Mouse (Mus musculus): ENCODE results near the gene Rpl28. TPM values are rescaled to one million over a fixed set of nuclear protein-coding genes. Genes with fewer than 3 reads are reported as not detected.
A peak's percentile ranks its signal among the peaks of the same experiment; 100 is the strongest.

Rpl28 gene
- polyA plus RNA-seq, 1 experiment = 3,556 TPM

DNA sequence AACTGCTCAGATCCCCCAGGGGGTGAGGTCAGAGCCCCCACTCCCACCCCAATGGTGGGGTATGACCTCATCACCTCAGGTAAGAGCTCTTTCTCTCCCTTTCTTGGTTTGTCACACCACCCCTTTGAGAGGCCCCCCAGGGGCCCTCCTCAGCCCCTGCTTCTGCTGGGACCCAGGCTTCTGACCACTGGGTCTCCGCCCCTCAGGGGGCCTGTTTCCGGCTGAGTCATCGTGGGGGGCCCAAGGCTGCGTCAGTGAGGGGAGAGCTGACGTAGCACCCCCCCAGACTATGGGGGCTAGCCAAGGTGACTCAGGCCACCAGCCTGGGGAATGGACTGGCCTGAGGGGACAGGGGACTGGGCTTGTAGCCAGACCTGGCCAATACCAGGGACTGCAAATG is 12.8 kb upstream of the Rpl28 start:
- Histone ChIP-seq H3K79me3 (ENCODE audit: low read depth) (no peaks in the 10 kb centered on the region), H3K36me3 (ENCODE audit: control insufficient read depth, insufficient read depth) (peaks cover 1% of the 10 kb centered on the region), H3K27me3 (ENCODE audit: control insufficient read depth, insufficient read depth, insufficient read length) (peaks cover 5% of the 10 kb centered on the region), H3ac (ENCODE audit: control insufficient read depth, insufficient read length, low read depth) (no peak overlapping the region), H3K79me2 (ENCODE audit: control insufficient read depth, insufficient read depth) (no peaks in the 10 kb centered on the region), H3K4me3 (ENCODE audit: insufficient read depth, poor library complexity, severe bottlenecking) (no peak overlapping the region)
- TF ChIP-seq MYOG (IDR thresholded peaks at IDR 0.05; ENCODE audit: control insufficient read depth, extremely low read depth, insufficient read length) (no peak), MAX (IDR thresholded peaks at IDR 0.05) (no peak), USF1 (IDR thresholded peaks at IDR 0.05; ENCODE audit: low read depth) (no peak), CTCF (IDR thresholded peaks at IDR 0.05; ENCODE audit: control insufficient read depth, insufficient read depth, insufficient read length) (no peak), MYOD1 (IDR thresholded peaks at IDR 0.05; ENCODE audit: control insufficient read depth, insufficient read length, low read depth) (no peak), FOSL1 (IDR thresholded peaks at IDR 0.05; ENCODE audit: insufficient read depth, low read length, poor library complexity, severe bottlenecking) (no peak), CEBPB (IDR thresholded peaks at IDR 0.05; ENCODE audit: low read depth) (no peak)

DNA sequence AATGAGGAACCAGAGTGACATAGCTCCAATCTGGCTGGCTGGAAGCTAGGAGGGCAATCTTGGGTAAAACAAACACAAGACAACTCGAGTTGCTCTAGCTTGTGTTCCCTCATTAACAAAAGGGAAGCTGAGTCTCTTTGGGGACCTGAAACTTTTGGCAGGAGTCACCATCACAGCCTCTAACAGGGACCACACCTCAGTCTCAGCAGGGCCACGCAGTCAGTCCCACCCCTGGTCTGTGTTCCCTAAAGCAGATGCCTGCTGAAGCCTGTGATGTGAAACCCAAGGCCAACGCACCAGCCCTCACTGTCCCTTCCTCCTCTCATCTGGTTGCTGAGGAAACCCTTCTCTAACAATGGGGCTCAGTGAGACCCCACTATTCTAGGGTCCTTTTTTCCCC is 10.5 kb upstream of the Rpl28 start:
- H3K27me3 ChIP-seq (ENCODE audit: control insufficient read depth, insufficient read depth, insufficient read length) = no peaks in the 10 kb centered on the region
- peaks cover 2% of the 10 kb centered on the region for H3K79me3 ChIP-seq (ENCODE audit: low read depth)
- TF ChIP-seq FOSL1 (IDR thresholded peaks at IDR 0.05; ENCODE audit: insufficient read depth, low read length, poor library complexity, severe bottlenecking) = no peak
- TF ChIP-seq CTCF (IDR thresholded peaks at IDR 0.05; ENCODE audit: control insufficient read depth, insufficient read depth, insufficient read length) = no peak
- TF ChIP-seq USF1 (IDR thresholded peaks at IDR 0.05; ENCODE audit: low read depth) = no peak
- no peak for TF ChIP-seq MAX (IDR thresholded peaks at IDR 0.05)
- no peak for TF ChIP-seq MYOG (IDR thresholded peaks at IDR 0.05; ENCODE audit: control insufficient read depth, extremely low read depth, insufficient read length)
- H3K4me3 ChIP-seq (ENCODE audit: insufficient read depth, poor library complexity, severe bottlenecking) = no peak overlapping the region
- H3ac ChIP-seq (ENCODE audit: control insufficient read depth, insufficient read length, low read depth) = no peak overlapping the region
- peaks cover 9% of the 10 kb centered on the region for H3K36me3 ChIP-seq (ENCODE audit: control insufficient read depth, insufficient read depth)
- peaks cover 10% of the 10 kb centered on the region for H3K79me2 ChIP-seq (ENCODE audit: control insufficient read depth, insufficient read depth)

DNA sequence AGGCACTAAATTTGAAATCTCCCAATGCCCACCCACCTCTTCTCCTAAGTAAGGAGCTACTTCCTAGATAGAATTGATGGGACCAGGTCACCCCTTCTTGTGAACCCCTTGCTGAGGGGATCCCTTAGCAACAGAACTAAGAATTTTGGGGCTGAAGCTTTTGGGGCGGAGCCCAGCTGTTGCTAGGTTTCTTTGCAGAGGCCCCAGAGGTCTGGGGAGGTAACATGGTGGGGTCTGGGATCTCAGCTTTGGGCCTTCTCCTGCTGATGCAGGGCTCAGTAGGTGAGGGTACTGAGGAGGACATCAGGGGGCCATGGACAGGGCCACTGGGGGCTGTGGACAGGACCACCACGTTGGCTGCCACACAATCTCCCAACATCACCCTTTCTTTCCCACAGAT is 9.9 kb upstream of the Rpl28 start, which contains the start of the genes Il11 and Tmem190:
Gene Il11, minus strand, starts transcription at position 101 of the 400 bp plus-strand sequence.
Gene Tmem190, plus strand, starts transcription at position 179 of the 400 bp plus-strand sequence.
- Histone ChIP-seq H3K4me3 (ENCODE audit: insufficient read depth, poor library complexity, severe bottlenecking) (no peak within 1 kb of the TSS), H3K36me3 (ENCODE audit: control insufficient read depth, insufficient read depth) (peaks cover 9% of the 10 kb centered on the region), H3ac (ENCODE audit: control insufficient read depth, insufficient read length, low read depth) (no peak within 1 kb of the TSS), H3K79me2 (ENCODE audit: control insufficient read depth, insufficient read depth) (peaks cover 16% of the 10 kb centered on the region), H3K79me3 (ENCODE audit: low read depth) (peaks cover 8% of the 10 kb centered on the region), H3K27me3 (ENCODE audit: control insufficient read depth, insufficient read depth, insufficient read length) (no peaks in the 10 kb centered on the region)
- TF ChIP-seq USF1 (IDR thresholded peaks at IDR 0.05; ENCODE audit: low read depth) = no peak
- TF ChIP-seq MYOD1 (IDR thresholded peaks at IDR 0.05; ENCODE audit: control insufficient read depth, insufficient read length, low read depth) = no peak
- no peak for TF ChIP-seq CEBPB (IDR thresholded peaks at IDR 0.05; ENCODE audit: low read depth)
- no peak for TF ChIP-seq CTCF (IDR thresholded peaks at IDR 0.05; ENCODE audit: control insufficient read depth, insufficient read depth, insufficient read length)
- TF ChIP-seq MAX (IDR thresholded peaks at IDR 0.05) = no peak
- TF ChIP-seq FOSL1 (IDR thresholded peaks at IDR 0.05; ENCODE audit: insufficient read depth, low read length, poor library complexity, severe bottlenecking) = no peak
- TF ChIP-seq MYOG (IDR thresholded peaks at IDR 0.05; ENCODE audit: control insufficient read depth, extremely low read depth, insufficient read length) = no peak

DNA sequence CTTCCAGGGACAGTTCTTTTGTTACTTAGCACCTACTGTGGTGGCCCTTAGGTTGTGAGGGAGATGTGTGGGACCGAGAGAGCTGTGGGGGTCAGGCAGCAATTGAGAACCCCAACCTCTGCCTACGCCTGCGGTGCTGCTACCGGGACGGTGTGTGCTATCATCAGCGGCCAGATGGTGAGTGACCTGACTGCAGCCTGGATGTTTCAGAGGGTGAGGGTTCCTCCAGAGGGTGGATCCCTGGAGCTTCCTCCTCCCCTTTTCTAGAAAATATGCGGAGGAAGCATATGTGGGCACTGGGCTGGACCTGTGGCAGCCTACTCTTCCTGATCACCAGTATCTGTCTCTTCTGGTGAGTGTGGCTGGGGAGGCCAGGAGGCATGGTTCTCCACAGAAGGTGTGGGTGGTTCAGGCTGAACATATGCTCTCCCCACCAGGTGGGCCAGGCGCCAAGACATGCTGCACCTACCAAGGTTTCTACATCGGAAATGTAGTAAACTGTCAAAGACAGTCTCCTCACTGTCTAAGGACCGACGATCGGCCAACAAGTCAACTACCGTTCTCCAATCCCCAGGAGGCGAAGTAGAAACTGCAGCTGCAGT is 8.9 kb upstream of the Rpl28 start:
- TF ChIP-seq CTCF (IDR thresholded peaks at IDR 0.05; ENCODE audit: control insufficient read depth, insufficient read depth, insufficient read length) (no peak), USF1 (IDR thresholded peaks at IDR 0.05; ENCODE audit: low read depth) (no peak), MYOD1 (IDR thresholded peaks at IDR 0.05; ENCODE audit: control insufficient read depth, insufficient read length, low read depth) (no peak), CEBPB (IDR thresholded peaks at IDR 0.05; ENCODE audit: low read depth) (no peak), MAX (IDR thresholded peaks at IDR 0.05) (no peak)
- H3K27me3 ChIP-seq (ENCODE audit: control insufficient read depth, insufficient read depth, insufficient read length) = no peaks in the 10 kb centered on the region
- peaks cover 9% of the 10 kb centered on the region for H3K36me3 ChIP-seq (ENCODE audit: control insufficient read depth, insufficient read depth)

DNA sequence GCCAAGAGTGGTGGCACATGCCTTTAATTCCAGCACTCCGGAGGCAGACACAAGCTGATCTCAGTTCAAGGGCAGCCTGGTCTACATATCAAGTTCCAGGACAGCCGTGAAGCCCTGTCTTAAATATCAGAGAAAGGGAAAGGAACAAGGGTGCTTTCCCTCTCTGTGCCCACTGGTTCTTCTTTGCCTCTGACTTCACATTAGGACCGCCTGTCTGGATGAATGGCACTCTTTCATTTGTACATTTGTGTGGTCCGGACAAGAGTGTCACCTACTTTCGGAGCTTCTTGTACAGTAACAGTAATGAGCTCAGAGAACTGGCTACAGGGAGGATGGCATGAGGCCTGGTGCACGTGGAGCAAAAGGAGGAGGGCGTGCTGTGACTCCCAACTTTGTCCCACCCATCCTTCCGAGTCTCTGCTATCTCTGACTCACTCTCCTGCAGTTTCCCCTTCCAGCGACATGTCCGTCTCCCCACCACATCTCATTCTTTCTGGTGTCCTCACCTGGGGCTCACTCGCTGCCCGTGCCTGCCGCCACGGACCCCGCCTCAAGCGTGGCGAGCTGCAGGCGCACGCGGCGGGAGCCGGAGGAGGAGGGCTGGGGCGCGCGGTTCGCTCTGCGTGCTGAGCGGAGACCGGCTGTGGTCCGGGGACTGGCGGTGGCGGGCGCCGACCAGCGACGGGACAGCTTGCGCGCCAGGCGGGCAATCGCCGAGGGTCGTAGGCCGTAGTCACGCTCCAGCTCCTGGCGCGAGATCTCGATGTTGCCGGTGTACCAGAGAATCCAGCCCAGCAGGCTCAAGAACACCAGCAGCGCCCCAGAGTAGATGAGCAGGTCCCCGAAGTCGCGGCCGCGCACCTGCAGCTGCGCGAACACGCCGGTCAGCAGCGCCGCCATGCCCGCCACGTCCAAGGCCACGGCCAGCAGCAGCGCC is 3.9 kb upstream of the Rpl28 start:
- TF ChIP-seq CTCF (IDR thresholded peaks at IDR 0.05; ENCODE audit: control insufficient read depth, insufficient read depth, insufficient read length) (peak; percentile 25), CEBPB (IDR thresholded peaks at IDR 0.05; ENCODE audit: low read depth) (no peak), USF1 (IDR thresholded peaks at IDR 0.05; ENCODE audit: low read depth) (peak; percentile 57), MAX (IDR thresholded peaks at IDR 0.05) (peak; percentile 97), MYOD1 (IDR thresholded peaks at IDR 0.05; ENCODE audit: control insufficient read depth, insufficient read length, low read depth) (no peak), MYOG (IDR thresholded peaks at IDR 0.05; ENCODE audit: control insufficient read depth, extremely low read depth, insufficient read length) (no peak), FOSL1 (IDR thresholded peaks at IDR 0.05; ENCODE audit: insufficient read depth, low read length, poor library complexity, severe bottlenecking) (no peak)
- H3K79me2 ChIP-seq (ENCODE audit: control insufficient read depth, insufficient read depth) = peaks cover 34% of the 10 kb centered on the region
- peak overlapping the region; percentile 92 for H3ac ChIP-seq (ENCODE audit: control insufficient read depth, insufficient read length, low read depth)
- peaks cover 15% of the 10 kb centered on the region for H3K79me3 ChIP-seq (ENCODE audit: low read depth)
- no peaks in the 10 kb centered on the region for H3K27me3 ChIP-seq (ENCODE audit: control insufficient read depth, insufficient read depth, insufficient read length)
- peaks cover 14% of the 10 kb centered on the region for H3K36me3 ChIP-seq (ENCODE audit: control insufficient read depth, insufficient read depth)
- peak overlapping the region; percentile 42 for H3K4me3 ChIP-seq (ENCODE audit: insufficient read depth, poor library complexity, severe bottlenecking)

More for the DNA sequence above, 8.9 kb upstream of the Rpl28 start:
- Histone ChIP-seq H3ac (ENCODE audit: control insufficient read depth, insufficient read length, low read depth) (no peak overlapping the region), H3K79me2 (ENCODE audit: control insufficient read depth, insufficient read depth) (peaks cover 24% of the 10 kb centered on the region), H3K79me3 (ENCODE audit: low read depth) (peaks cover 8% of the 10 kb centered on the region), H3K4me3 (ENCODE audit: insufficient read depth, poor library complexity, severe bottlenecking) (no peak overlapping the region)
